Mouse (Mus musculus) ovary, postnatal 14 days (tissue): Measurements from ENCODE around the gene Cdip1.

Experiments
- DNase-seq: peaks from one replicate; pipeline ENCODE4 v3.0.0; 2022; ENCODE audit warnings: low spot score

The Cdip1 gene

GRCm38 (mm10) chr16:4718753-4719518 is 71.2 kb downstream of the Cdip1 start, which contains the start of gene Nmral1:
Nmral1 (minus strand) TSS chr16:4719356.
- DNase-seq: peak; percentile 36

- no peak for DNase-seq
Observed at GRCm38 (mm10) chr16:4717866-4718265, 72.2 kb downstream of the Cdip1 start.

- no peak for DNase-seq
Observed at GRCm38 (mm10) chr16:4713861-4714710, 76.0 kb downstream of the Cdip1 start.

- DNase-seq: no peak
Observed at GRCm38 (mm10) chr16:4711173-4711572, 78.9 kb downstream of the Cdip1 start.

GRCm38 (mm10) chr16:4705541-4705940 is 84.6 kb downstream of the Cdip1 start:
- no peak for DNase-seq

- no peak for DNase-seq
Observed at GRCm38 (mm10) chr16:4702646-4703045, 87.4 kb downstream of the Cdip1 start.

GRCm38 (mm10) chr16:4701211-4701610 is 88.9 kb downstream of the Cdip1 start:
- DNase-seq: no peak
